Mouse (Mus musculus): ENCODE data around the gene Mob2. TPM values are rescaled to one million over a fixed set of nuclear protein-coding genes. Genes with fewer than 3 reads are reported as not detected.

Mob2 gene
- total RNA-seq (2021), result 10 to 100 TPM; 37.6 to 38.7 TPM
- long read RNA-seq, experiment 1, transcript Mob2-206 (5 exons, 2,140 nt), result major isoform, 16 of 49 reads
- long read RNA-seq, experiment 1, transcript Mob2-201 (5 exons, 1,490 nt), result minor isoform, 11 of 49 reads
- long read RNA-seq, experiment 1, partial matches to known transcripts, result 0 of 49 reads
- long read RNA-seq, experiment 1, other reads (novel, unspliced or antisense), result 22 of 49 reads
- long read RNA-seq, experiment 2, transcript Mob2-206 (5 exons, 2,140 nt), result minor isoform, 7 of 40 reads
- long read RNA-seq, experiment 2, transcript Mob2-201 (5 exons, 1,490 nt), result major isoform, 12 of 40 reads
- long read RNA-seq, experiment 2, partial matches to known transcripts, result 0 of 40 reads
- long read RNA-seq, experiment 2, other reads (novel, unspliced or antisense), result 18 of 40 reads

GRCm38 (mm10) chr7:142060931-142061565 is at the start of gene Mob2:
Gene Mob2, minus strand, starts transcription at chr7:142061065.
- peak within 1 kb of the TSS; percentile 77 for H3K4me3 ChIP-seq
- intact Hi-C loops (cut with DNase I), result loop anchor here (5.0 kb wide), 1 partner anchor 36 kb away; the partner anchor contains the start of gene Dusp8
- DNase-seq (ENCODE audit: extremely low spot score in 1 of 2, low spot score in 2 of 2), result peak; percentile 89 to 93
- H3K27ac ChIP-seq, result peak within 1 kb of the TSS; percentile 92
- no peak; the same call in 1 of the 2 replicates for TF ChIP-seq CTCF (IDR thresholded peaks at IDR 0.05)

GRCm38 (mm10) chr7:142104747-142105146 is 43.9 kb upstream of the Mob2 start:
- no peak overlapping the region for H3K4me3 ChIP-seq
- no peak for TF ChIP-seq CTCF (IDR thresholded peaks at IDR 0.05)
- no peak for DNase-seq (ENCODE audit: extremely low spot score in 1 of 2, low spot score in 2 of 2)
- intact Hi-C loops (cut with DNase I), result no loop called here
- no peak overlapping the region for H3K27ac ChIP-seq

- peak; percentile 80 to 83 for DNase-seq (ENCODE audit: extremely low spot score in 1 of 2, low spot score in 2 of 2)
- intact Hi-C loops (cut with DNase I), result loop anchor here (1.0 to 5.0 kb wide), 3 partner anchors 26 to 81 kb away; partner anchors contain the start of gene Mob2
- peak; percentile 91 for TF ChIP-seq CTCF (IDR thresholded peaks at IDR 0.05)
- H3K27ac ChIP-seq, result no peak overlapping the region
- no peak overlapping the region for H3K4me3 ChIP-seq
These were observed 36.9 kb upstream of the Mob2 start for GRCm38 (mm10) chr7:142097776-142098175.

- H3K4me3 ChIP-seq, result no peak overlapping the region
- H3K27ac ChIP-seq, result no peak overlapping the region
- intact Hi-C loops (cut with DNase I), result loop anchor here (5.0 kb wide), 1 partner anchor 34 kb away; the partner anchor contains the start of gene Mob2
- TF ChIP-seq CTCF (IDR thresholded peaks at IDR 0.05), result no peak
- no peak for DNase-seq (ENCODE audit: extremely low spot score in 1 of 2, low spot score in 2 of 2)
These were observed 35.8 kb upstream of the Mob2 start for GRCm38 (mm10) chr7:142096701-142097100.

- intact Hi-C loops (cut with DNase I), result loop anchor here (2.0 to 5.0 kb wide), 2 partner anchors 33 to 145 kb away; partner anchors contain the start of gene Mob2
- TF ChIP-seq CTCF (IDR thresholded peaks at IDR 0.05), result peak; percentile 28
These were observed 34.5 kb upstream of the Mob2 start, which contains the start of gene Dusp8 for GRCm38 (mm10) chr7:142095183-142095931. Gene Dusp8, minus strand, starts transcription at chr7:142095843.

GRCm38 (mm10) chr7:142094301-142095143 is 33.7 kb upstream of the Mob2 start:
- intact Hi-C loops (cut with DNase I), result loop anchor here (2.0 to 5.0 kb wide), 2 partner anchors 32 to 144 kb away; partner anchors contain the start of gene Mob2
- H3K4me3 ChIP-seq, result peak overlapping the region; percentile 88
- peak; percentile 69 to 79 for DNase-seq (ENCODE audit: extremely low spot score in 1 of 2, low spot score in 2 of 2)
- no peak for TF ChIP-seq CTCF (IDR thresholded peaks at IDR 0.05)
- peak overlapping the region; percentile 100 for H3K27ac ChIP-seq

More at GRCm38 (mm10) chr7:142095183-142095931, 34.5 kb upstream of the Mob2 start, which contains the start of gene Dusp8:
- DNase-seq (ENCODE audit: extremely low spot score in 1 of 2, low spot score in 2 of 2), result peak; percentile 95 to 97
- H3K27ac ChIP-seq, result peak within 1 kb of the TSS; percentile 100
- peak within 1 kb of the TSS; percentile 88 for H3K4me3 ChIP-seq

GRCm38 (mm10) chr7:142093696-142094240 is 32.9 kb upstream of the Mob2 start:
- H3K27ac ChIP-seq, result peak overlapping the region; percentile 100
- no peak for TF ChIP-seq CTCF (IDR thresholded peaks at IDR 0.05)
- intact Hi-C loops (cut with DNase I), result loop anchor here (2.0 kb wide), 1 partner anchor 143 kb away; no protein-coding TSS in a partner anchor
- H3K4me3 ChIP-seq, result peak overlapping the region; percentile 88
- no peak for DNase-seq (ENCODE audit: extremely low spot score in 1 of 2, low spot score in 2 of 2)

GRCm38 (mm10) chr7:142092991-142093390 is 32.1 kb upstream of the Mob2 start:
- no peak for DNase-seq (ENCODE audit: extremely low spot score in 1 of 2, low spot score in 2 of 2)
- Histone ChIP-seq H3K4me3 (peak overlapping the region; percentile 88), H3K27ac (peak overlapping the region; percentile 100; the same call in 1 of the 2 replicates)
- intact Hi-C loops (cut with DNase I), result no loop called here
- no peak for TF ChIP-seq CTCF (IDR thresholded peaks at IDR 0.05)

GRCm38 (mm10) chr7:142091848-142092247 is 31.0 kb upstream of the Mob2 start:
- no peak for TF ChIP-seq CTCF (IDR thresholded peaks at IDR 0.05)
- intact Hi-C loops (cut with DNase I), result no loop called here
- Histone ChIP-seq H3K4me3 (peak overlapping the region; percentile 88), H3K27ac (peak overlapping the region; percentile 50; the same call in 1 of the 2 replicates)
- peak in 1 of 2 experiments; percentile 66 for DNase-seq (ENCODE audit: extremely low spot score in 1 of 2, low spot score in 2 of 2)
